Mouse (Mus musculus): ENCODE results near the gene Rbm34.

GRCm38 (mm10) chr8:126988346-126989006, 17.6 kb upstream of the Rbm34 start:
- no peak for TF ChIP-seq POLR2A (IDR thresholded peaks at IDR 0.05; ENCODE audit: borderline replicate concordance, extremely low read depth, insufficient read depth, insufficient read length, poor library complexity, severe bottlenecking)
- no peak for TF ChIP-seq CTCF (IDR thresholded peaks at IDR 0.05; ENCODE audit: borderline replicate concordance, extremely low read depth, insufficient read depth, insufficient read length)
